Mouse (Mus musculus) MEL (cell line): ENCODE results near the gene Nup54. TPM values are rescaled to one million over a fixed set of nuclear protein-coding genes. Genes with fewer than 3 reads are reported as not detected.

Experiments used
- DNase-seq: peaks from one replicate; pipeline ENCODE4 v3.0.0; 2011; ENCODE audit warnings: low read depth, low spot score
- H3K27ac ChIP-seq: 2 replicates; pipeline ENCODE4 v1.5.1; 2012; ENCODE audit warnings: low read depth, mild to moderate bottlenecking, control low read depth, low read length, moderate library complexity; ENCODE audit not compliant: control insufficient read depth
- H3K27me3 ChIP-seq, 2 experiments: fragments of 150-350 bp in 1 of 2; sonication (generic) in 1 of 2; 2 replicates each; pipeline ENCODE4 v1.6.1; 2012; ENCODE audit warnings: low read length in 2 of 2, mild to moderate bottlenecking in 2 of 2, improper control_type of control experiment in 1 of 2, moderate library complexity in 1 of 2; ENCODE audit not compliant: insufficient read depth in 2 of 2, control insufficient read depth in 1 of 2
- H3K36me3 ChIP-seq, 2 experiments: 2 replicates each; pipeline ENCODE4 v1.6.1; 2012 to 2014; ENCODE audit warnings: low read length in 2 of 2, improper control_type of control experiment in 1 of 2, inconsistent platforms in 1 of 2, mild to moderate bottlenecking in 1 of 2; ENCODE audit not compliant: insufficient read depth in 2 of 2, control insufficient read depth in 1 of 2
- H3K4me1 ChIP-seq, 2 experiments: fragments of 150-350 bp in 1 of 2; sonication (generic) in 1 of 2; 2 replicates each; pipeline ENCODE4 v1.6.1; 2012; ENCODE audit warnings: low read length in 2 of 2, improper control_type of control experiment in 1 of 2, mild to moderate bottlenecking in 1 of 2; ENCODE audit not compliant: insufficient read depth in 2 of 2, control insufficient read depth in 1 of 2
- H3K4me3 ChIP-seq, 2 experiments: fragments of 150-350 bp in 1 of 2; sonication (generic) in 1 of 2; 2 replicates each; pipeline ENCODE4 v1.5.1; 2012; ENCODE audit warnings: low read depth in 2 of 2, low read length in 2 of 2, mild to moderate bottlenecking in 2 of 2, moderate library complexity in 2 of 2, control low read depth in 1 of 2, improper control_type of control experiment in 1 of 2; ENCODE audit not compliant: control insufficient read depth in 1 of 2, insufficient read depth in 1 of 2
- H3K79me2 ChIP-seq: 2 replicates; pipeline ENCODE4 v1.6.1; 2012; ENCODE audit warnings: mild to moderate bottlenecking, low read length, moderate library complexity; ENCODE audit not compliant: control insufficient read depth, poor library complexity, insufficient read depth
- H3K9ac ChIP-seq: 2 replicates; pipeline ENCODE4 v1.6.1; 2012; ENCODE audit warnings: low read depth, mild to moderate bottlenecking, control low read depth, low read length, moderate library complexity; ENCODE audit not compliant: control insufficient read depth, poor library complexity, severe bottlenecking
- H3K9me3 ChIP-seq: fragments of 150-350 bp; sonication (generic); replicated peaks from 2 replicates; pipeline ENCODE4 v1.6.1; 2012; ENCODE audit warnings: mild to moderate bottlenecking, low read length, improper control_type of control experiment, moderate library complexity; ENCODE audit not compliant: insufficient read depth
- BHLHE40 ChIP-seq: IDR thresholded peaks from 2 replicates; pipeline ENCODE4 v1.6.1; 2012; ENCODE audit warnings: low read depth, mild to moderate bottlenecking, inconsistent platforms, low read length, improper control_type of control experiment, borderline replicate concordance
- CHD1 ChIP-seq: IDR thresholded peaks from 2 replicates; pipeline ENCODE4 v1.6.1; 2012; ENCODE audit warnings: low read depth, mild to moderate bottlenecking, inconsistent platforms, low read length, improper control_type of control experiment
- CHD2 ChIP-seq: IDR thresholded peaks from 2 replicates; pipeline ENCODE4 v1.6.1; 2011; ENCODE audit warnings: low read length, improper control_type of control experiment
- CTCF ChIP-seq, 3 experiments: IDR thresholded peaks in 2 of 3; conservative IDR thresholded peaks in 1 of 3; 2 replicates each; pipeline ENCODE4 v1.5.1; 2011 to 2012; ENCODE audit warnings: low read length in 3 of 3, low read depth in 2 of 3, mild to moderate bottlenecking in 2 of 3, improper control_type of control experiment in 1 of 3, inconsistent platforms in 1 of 3, mixed read lengths in 1 of 3, moderate library complexity in 1 of 3; ENCODE audit not compliant: control insufficient read depth in 1 of 3, insufficient read depth in 1 of 3, poor library complexity in 1 of 3, severe bottlenecking in 1 of 3
- E2F4 ChIP-seq: IDR thresholded peaks from 2 replicates; pipeline ENCODE4 v1.6.1; 2011; ENCODE audit warnings: low read depth, low read length, improper control_type of control experiment, borderline replicate concordance
- ELF1 ChIP-seq: IDR thresholded peaks from 2 replicates; pipeline ENCODE4 v1.6.1; 2014; ENCODE audit warnings: low read depth, mild to moderate bottlenecking, inconsistent platforms, low read length, improper control_type of control experiment, moderate library complexity
- EP300 ChIP-seq, 2 experiments: IDR thresholded peaks; 2 replicates each; pipeline ENCODE4 v1.6.1; 2011; ENCODE audit warnings: improper control_type of control experiment in 2 of 2, low read length in 2 of 2, low read depth in 1 of 2, mild to moderate bottlenecking in 1 of 2
- ETS1 ChIP-seq: IDR thresholded peaks from 2 replicates; pipeline ENCODE4 v1.6.1; 2012; ENCODE audit warnings: low read depth, mild to moderate bottlenecking, inconsistent platforms, low read length, improper control_type of control experiment, moderate library complexity
- GABPA ChIP-seq: IDR thresholded peaks from 2 replicates; pipeline ENCODE4 v1.6.1; 2012; ENCODE audit warnings: low read depth, mild to moderate bottlenecking, inconsistent platforms, low read length, improper control_type of control experiment, moderate library complexity
- GATA1 ChIP-seq: IDR thresholded peaks from 2 replicates; pipeline ENCODE4 v1.6.1; 2011; ENCODE audit warnings: low read depth, low read length, improper control_type of control experiment
- HCFC1 ChIP-seq: IDR thresholded peaks from 2 replicates; pipeline ENCODE4 v1.6.1; 2012; ENCODE audit warnings: low read depth, mild to moderate bottlenecking, inconsistent platforms, low read length, improper control_type of control experiment, moderate library complexity
- JUND ChIP-seq: IDR thresholded peaks from 2 replicates; pipeline ENCODE4 v1.6.1; 2011; ENCODE audit warnings: low read depth, mild to moderate bottlenecking, improper control_type of control experiment, low read length
- KAT2A ChIP-seq: conservative IDR thresholded peaks from 2 replicates; pipeline ENCODE4 v1.6.1; 2012; ENCODE audit warnings: low read depth, low read length, improper control_type of control experiment, inconsistent platforms
- MAFK ChIP-seq: IDR thresholded peaks from 2 replicates; pipeline ENCODE4 v1.6.1; 2011; ENCODE audit warnings: low read depth, mild to moderate bottlenecking, low read length, improper control_type of control experiment, borderline replicate concordance
- MAX ChIP-seq: IDR thresholded peaks from 2 replicates; pipeline ENCODE4 v1.6.1; 2011; ENCODE audit warnings: low read length, improper control_type of control experiment
- MEF2A ChIP-seq: IDR thresholded peaks from 2 replicates; pipeline ENCODE4 v1.6.1; 2014; ENCODE audit warnings: low read depth, mild to moderate bottlenecking, inconsistent platforms, low read length, improper control_type of control experiment; ENCODE audit not compliant: poor library complexity, insufficient replicate concordance, severe bottlenecking; ENCODE audit errors: extremely low read depth
- MXI1 ChIP-seq: IDR thresholded peaks from 2 replicates; pipeline ENCODE4 v1.6.1; 2011; ENCODE audit warnings: mild to moderate bottlenecking, low read depth, low read length, improper control_type of control experiment
- MYB ChIP-seq: IDR thresholded peaks from 2 replicates; pipeline ENCODE4 v1.6.1; 2011; ENCODE audit warnings: mild to moderate bottlenecking, low read depth, low read length, improper control_type of control experiment
- MYC ChIP-seq: IDR thresholded peaks from 2 replicates; pipeline ENCODE4 v1.6.1; 2011; ENCODE audit warnings: low read depth, mild to moderate bottlenecking, low read length, improper control_type of control experiment, moderate library complexity
- NELFE ChIP-seq: IDR thresholded peaks from 2 replicates; pipeline ENCODE4 v1.6.1; 2011; ENCODE audit warnings: low read depth, low read length, improper control_type of control experiment
- NRF1 ChIP-seq: IDR thresholded peaks from 2 replicates; pipeline ENCODE4 v1.6.1; 2014; ENCODE audit warnings: low read depth, mild to moderate bottlenecking, inconsistent platforms, low read length, improper control_type of control experiment, moderate library complexity; ENCODE audit not compliant: poor library complexity, insufficient read depth, severe bottlenecking
- POLR2A ChIP-seq, 2 experiments: IDR thresholded peaks; 2 replicates each; pipeline ENCODE4 v1.6.1; 2011 to 2012; ENCODE audit warnings: low read length in 2 of 2, mild to moderate bottlenecking in 2 of 2, control low read depth in 1 of 2, improper control_type of control experiment in 1 of 2, low read depth in 1 of 2, moderate library complexity in 1 of 2; ENCODE audit not compliant: control insufficient read depth in 1 of 2, insufficient read depth in 1 of 2, poor library complexity in 1 of 2
- POLR2AphosphoS2 ChIP-seq: IDR thresholded peaks from 2 replicates; pipeline ENCODE4 v1.6.1; 2011; ENCODE audit warnings: low read length, improper control_type of control experiment
- POLR2AphosphoS5 ChIP-seq: IDR thresholded peaks from 2 replicates; pipeline ENCODE4 v1.6.1; 2012; ENCODE audit warnings: low read depth, borderline replicate concordance, mild to moderate bottlenecking, inconsistent platforms, low read length, moderate library complexity, mixed read lengths
- RAD21 ChIP-seq: IDR thresholded peaks from 2 replicates; pipeline ENCODE4 v1.6.1; 2011; ENCODE audit warnings: mild to moderate bottlenecking, low read depth, low read length, improper control_type of control experiment
- RCOR1 ChIP-seq: IDR thresholded peaks from 2 replicates; pipeline ENCODE4 v1.6.1; 2012; ENCODE audit warnings: low read depth, mild to moderate bottlenecking, inconsistent platforms, low read length, improper control_type of control experiment
- SIN3A ChIP-seq: IDR thresholded peaks from 2 replicates; pipeline ENCODE4 v1.6.1; 2012; ENCODE audit warnings: low read length, improper control_type of control experiment, inconsistent platforms
- SMC3 ChIP-seq: IDR thresholded peaks from 2 replicates; pipeline ENCODE4 v1.6.1; 2011; ENCODE audit warnings: low read depth, low read length, improper control_type of control experiment
- TAL1 ChIP-seq: IDR thresholded peaks from 2 replicates; pipeline ENCODE4 v1.6.1; 2012; ENCODE audit warnings: mild to moderate bottlenecking, inconsistent platforms, low read length, moderate library complexity, mixed read lengths
- TBP ChIP-seq: IDR thresholded peaks from 2 replicates; pipeline ENCODE4 v1.8.0; 2011; ENCODE audit warnings: low read depth, low read length, improper control_type of control experiment
- TCF12 ChIP-seq: IDR thresholded peaks from 2 replicates; pipeline ENCODE4 v1.6.1; 2014; ENCODE audit warnings: low read depth, mild to moderate bottlenecking, inconsistent platforms, low read length, improper control_type of control experiment, moderate library complexity
- UBTF ChIP-seq: IDR thresholded peaks from 2 replicates; pipeline ENCODE4 v1.6.1; 2012; ENCODE audit warnings: low read depth, mild to moderate bottlenecking, inconsistent platforms, low read length, improper control_type of control experiment, moderate library complexity, borderline replicate concordance; ENCODE audit not compliant: insufficient read depth
- USF1 ChIP-seq: IDR thresholded peaks from 2 replicates; pipeline ENCODE4 v1.6.1; 2014; ENCODE audit warnings: low read depth, mild to moderate bottlenecking, inconsistent platforms, low read length, improper control_type of control experiment, moderate library complexity
- USF2 ChIP-seq, 2 experiments: IDR thresholded peaks; 2 replicates each; pipeline ENCODE4 v1.6.1; 2011 to 2012; ENCODE audit warnings: improper control_type of control experiment in 2 of 2, low read length in 2 of 2, borderline replicate concordance in 1 of 2, inconsistent platforms in 1 of 2, low read depth in 1 of 2, mild to moderate bottlenecking in 1 of 2; ENCODE audit not compliant: insufficient read depth in 1 of 2
- ZC3H11A ChIP-seq: IDR thresholded peaks from 2 replicates; pipeline ENCODE4 v1.6.1; 2012; ENCODE audit warnings: low read depth, mild to moderate bottlenecking, inconsistent platforms, low read length, improper control_type of control experiment
- ZKSCAN1 ChIP-seq: IDR thresholded peaks from 2 replicates; pipeline ENCODE4 v1.6.1; 2012; ENCODE audit warnings: low read depth, mild to moderate bottlenecking, inconsistent platforms, low read length, improper control_type of control experiment, moderate library complexity
- ZMIZ1 ChIP-seq: IDR thresholded peaks from 2 replicates; pipeline ENCODE4 v1.6.1; 2012; ENCODE audit warnings: low read depth, mild to moderate bottlenecking, inconsistent platforms, low read length, improper control_type of control experiment, moderate library complexity
- ZNF384 ChIP-seq: IDR thresholded peaks from 2 replicates; pipeline ENCODE4 v1.6.1; 2012; ENCODE audit warnings: low read depth, mild to moderate bottlenecking, inconsistent platforms, low read length, improper control_type of control experiment
- polyA plus RNA-seq, 2 experiments: library from polyadenylated mRNA; stranded (reverse) in 1 of 2; unstranded in 1 of 2; fragments of >175 nt in 1 of 2; fragments of >200 nt in 1 of 2; gene quantifications; 2 replicates each; pipeline versions ENCODE4 v1.2.1 to v1.2.4; 2012; ENCODE audit warnings: low replicate concordance in 2 of 2, low read depth in 1 of 2; ENCODE audit not compliant: insufficient read length in 2 of 2, insufficient read depth in 1 of 2, missing spikeins in 1 of 2
- total RNA-seq: library from RNA; depleted of rRNA; stranded (reverse); fragments of 300-350 nt; gene quantifications from 2 replicates; pipeline ENCODE4 v1.2.3, GENCODE M21; 2012

The Nup54 gene
- total and polyA plus RNA-seq, 3 experiments: 67.5 to 106 TPM; not detected in 1

- peaks cover 13 to 22% of the 10 kb centered on the region in 2 experiments for H3K4me1 ChIP-seq
- TF ChIP-seq HCFC1 (no peak), BHLHE40 (peak; percentile 79), E2F4 (no peak), SMC3 (no peak), CHD1 (no peak), SIN3A (no peak; the same call in 1 of the 2 replicates), CTCF (IDR thresholded peaks at IDR 0.05 in 2 of 3, conservative IDR thresholded peaks at IDR 0.05 in 1 of 3; ENCODE audit: control insufficient read depth in 1 of 3, insufficient read depth in 1 of 3, low read depth in 2 of 3, low read length in 3 of 3, poor library complexity in 1 of 3, severe bottlenecking in 1 of 3) (no peak), POLR2AphosphoS2 (no peak), KAT2A (no peak), ZNF384 (no peak), NELFE (no peak), POLR2AphosphoS5 (no peak), ELF1 (no peak), GATA1 (peak; percentile 85), TAL1 (peak; percentile 80), UBTF (no peak), GABPA (no peak), TBP (peak; percentile 58; the same call in 1 of the 2 replicates), POLR2A (IDR thresholded peaks at IDR 0.05; ENCODE audit: control insufficient read depth in 1 of 2, insufficient read depth in 1 of 2, low read depth in 1 of 2, low read length in 2 of 2, poor library complexity in 1 of 2) (no peak), ZKSCAN1 (no peak), USF1 (no peak; the same call in 1 of the 2 replicates), JUND (no peak), RAD21 (no peak), MYC (0 out of 2 replicates have a peak, but pooled peaks have one; percentile 27), RCOR1 (no peak), TCF12 (peak; percentile 61), MAX (no peak), MYB (no peak), MXI1 (no peak), ZMIZ1 (no peak), MAFK (no peak), NRF1 (no peak), USF2 (IDR thresholded peaks at IDR 0.05; ENCODE audit: borderline replicate concordance in 1 of 2, insufficient read depth in 1 of 2, low read depth in 1 of 2, low read length in 2 of 2) (no peak), ZC3H11A (no peak), ETS1 (no peak), MEF2A (no peak), EP300 (IDR thresholded peaks at IDR 0.05; ENCODE audit: low read depth in 1 of 2, low read length in 2 of 2) (peak; percentile 59 to 86; a peak in 3 of 4 replicates), CHD2 (no peak)
These were observed 3.5 kb upstream of the Nup54 start for GRCm38 (mm10) chr5:92438540-92438939.

More at GRCm38 (mm10) chr5:92438540-92438939, 3.5 kb upstream of the Nup54 start:
- no peaks in the 10 kb centered on the region for H3K9me3 ChIP-seq
- peak; percentile 79 for DNase-seq
- no peaks in the 10 kb centered on the region for H3K27me3 ChIP-seq
- peaks cover 0 to 19% of the 10 kb centered on the region in 2 experiments; a peak in 2 of 4 replicates for H3K36me3 ChIP-seq
- peaks cover 13% of the 10 kb centered on the region for H3K79me2 ChIP-seq
- H3K4me3 ChIP-seq: peak overlapping the region in 1 of 2 experiments; percentile 29; a peak in 2 of 4 replicates
- H3K27ac ChIP-seq: peak overlapping the region; percentile 78
- H3K9ac ChIP-seq: peak overlapping the region; percentile 1; the same call in 1 of the 2 replicates
